Mouse (Mus musculus) spleen, adult 12 weeks (tissue): ENCODE data around the gene Tctex1d1.

Source experiments
- DNase-seq: peaks from one replicate; pipeline ENCODE4 v3.0.0; 2022; ENCODE audit warnings: low spot score

The Tctex1d1 gene

GRCm38 (mm10) chr4:102988526-102988925 is 10.1 kb downstream of the Tctex1d1 start:
- DNase-seq: no peak

GRCm38 (mm10) chr4:102989391-102989790 is 11.0 kb downstream of the Tctex1d1 start:
- no peak for DNase-seq

- DNase-seq: no peak
Measured at GRCm38 (mm10) chr4:102990016-102990415, 11.6 kb downstream of the Tctex1d1 start.

GRCm38 (mm10) chr4:102990595-102991340 is 12.4 kb downstream of the Tctex1d1 start:
- DNase-seq: no peak

GRCm38 (mm10) chr4:102991685-102992084 is 13.3 kb downstream of the Tctex1d1 start:
- no peak for DNase-seq

- no peak for DNase-seq
Measured at GRCm38 (mm10) chr4:103004681-103005080, 26.3 kb downstream of the Tctex1d1 start.

- DNase-seq: no peak
Measured at GRCm38 (mm10) chr4:103005190-103005945, 27.0 kb downstream of the Tctex1d1 start.

- DNase-seq: no peak
Measured at GRCm38 (mm10) chr4:103006266-103006665, 27.9 kb downstream of the Tctex1d1 start.

- no peak for DNase-seq
Measured at GRCm38 (mm10) chr4:103006943-103007418, 28.6 kb downstream of the Tctex1d1 start.

- no peak for DNase-seq
Measured at GRCm38 (mm10) chr4:103010734-103011133, 32.3 kb downstream of the Tctex1d1 start.

GRCm38 (mm10) chr4:103011823-103012222 is 33.4 kb downstream of the Tctex1d1 start:
- DNase-seq: no peak

GRCm38 (mm10) chr4:103013490-103013889 is 35.1 kb downstream of the Tctex1d1 start:
- no peak for DNase-seq

- DNase-seq: no peak
Measured at GRCm38 (mm10) chr4:103026621-103027020, 48.2 kb downstream of the Tctex1d1 start, which contains the start of gene Insl5. Gene Insl5, minus strand, starts transcription at chr4:103026842.

GRCm38 (mm10) chr4:103027745-103028144 is 49.3 kb downstream of the Tctex1d1 start:
- no peak for DNase-seq

GRCm38 (mm10) chr4:103028177-103029088 is 50.0 kb downstream of the Tctex1d1 start:
- DNase-seq: no peak

GRCm38 (mm10) chr4:103039103-103039837 is 60.9 kb downstream of the Tctex1d1 start:
- no peak for DNase-seq

GRCm38 (mm10) chr4:103039838-103040191 is 61.4 kb downstream of the Tctex1d1 start:
- no peak for DNase-seq

- no peak for DNase-seq
Measured at GRCm38 (mm10) chr4:103042997-103043396, 64.6 kb downstream of the Tctex1d1 start.

- no peak for DNase-seq
Measured at GRCm38 (mm10) chr4:103048046-103048445, 69.6 kb downstream of the Tctex1d1 start.
